Mouse (Mus musculus): ENCODE data around the gene Stpg3.
A peak's percentile ranks its signal among the peaks of the same experiment; 100 is the strongest.

Gene Stpg3

GRCm38 (mm10) chr2:25203631-25204214, 10.7 kb downstream of the Stpg3 start:
- DNase-seq: no peak

- DNase-seq: no peak
Observed at GRCm38 (mm10) chr2:25200631-25201030, 13.8 kb downstream of the Stpg3 start.

- DNase-seq: no peak
Observed at GRCm38 (mm10) chr2:25197946-25198345, 16.5 kb downstream of the Stpg3 start.

GRCm38 (mm10) chr2:25197191-25197590, 17.2 kb downstream of the Stpg3 start:
- no peak for DNase-seq

GRCm38 (mm10) chr2:25196172-25196954, 18.1 kb downstream of the Stpg3 start, which contains the start of gene Tor4a:
Gene Tor4a (minus strand): TSS chr2:25196886.
- peak in 1 of 2 experiments; percentile 6 for DNase-seq

GRCm38 (mm10) chr2:25195211-25196156, 19.0 kb downstream of the Stpg3 start:
- peak in 1 of 2 experiments; percentile 9 for DNase-seq

- peak in 1 of 2 experiments; percentile 2 for DNase-seq
Observed at GRCm38 (mm10) chr2:25194486-25195171, 19.8 kb downstream of the Stpg3 start.

GRCm38 (mm10) chr2:25194006-25194405, 20.4 kb downstream of the Stpg3 start:
- DNase-seq: no peak

GRCm38 (mm10) chr2:25193330-25193770, 21.1 kb downstream of the Stpg3 start:
- peak; percentile 87 to 89 for DNase-seq

GRCm38 (mm10) chr2:25187841-25188240, 26.6 kb downstream of the Stpg3 start:
- DNase-seq: no peak

GRCm38 (mm10) chr2:25186575-25186930, 27.9 kb downstream of the Stpg3 start:
- DNase-seq: no peak

GRCm38 (mm10) chr2:25185625-25186574, 28.5 kb downstream of the Stpg3 start:
- peak in 1 of 2 experiments; percentile 29 for DNase-seq

- no peak for DNase-seq
Observed at GRCm38 (mm10) chr2:25184496-25184895, 29.9 kb downstream of the Stpg3 start.

- no peak for DNase-seq
Observed at GRCm38 (mm10) chr2:25183336-25183735, 31.1 kb downstream of the Stpg3 start.

- DNase-seq: no peak
Observed at GRCm38 (mm10) chr2:25182664-25183063, 31.8 kb downstream of the Stpg3 start.

GRCm38 (mm10) chr2:25181891-25182397, 32.5 kb downstream of the Stpg3 start:
- peak in 1 of 2 experiments; percentile 2 for DNase-seq

GRCm38 (mm10) chr2:25180973-25181890, 33.2 kb downstream of the Stpg3 start:
- DNase-seq: peak; percentile 35 to 36

GRCm38 (mm10) chr2:25180478-25180903, 33.9 kb downstream of the Stpg3 start, which contains the start of gene Nrarp:
Gene Nrarp (plus strand): TSS chr2:25180758.
- DNase-seq: peak; percentile 83 to 91

- DNase-seq: no peak
Observed at GRCm38 (mm10) chr2:25179566-25180217, 34.7 kb downstream of the Stpg3 start.

All from cerebellum, postnatal 36 days (tissue).